Mouse (Mus musculus) bone marrow macrophage, adult 2 months (primary cell): ENCODE results near the gene Pdia3.

Experiments
- CTCF ChIP-seq: IDR thresholded peaks from 2 replicates; pipeline ENCODE4 v1.5.1; 2012; ENCODE audit warnings: low read depth, mild to moderate bottlenecking, low read length, moderate library complexity
- POLR2A ChIP-seq: IDR thresholded peaks from 2 replicates; pipeline ENCODE4 v1.6.1; 2012; ENCODE audit warnings: mild to moderate bottlenecking, low read depth, low read length, borderline replicate concordance

DNA sequence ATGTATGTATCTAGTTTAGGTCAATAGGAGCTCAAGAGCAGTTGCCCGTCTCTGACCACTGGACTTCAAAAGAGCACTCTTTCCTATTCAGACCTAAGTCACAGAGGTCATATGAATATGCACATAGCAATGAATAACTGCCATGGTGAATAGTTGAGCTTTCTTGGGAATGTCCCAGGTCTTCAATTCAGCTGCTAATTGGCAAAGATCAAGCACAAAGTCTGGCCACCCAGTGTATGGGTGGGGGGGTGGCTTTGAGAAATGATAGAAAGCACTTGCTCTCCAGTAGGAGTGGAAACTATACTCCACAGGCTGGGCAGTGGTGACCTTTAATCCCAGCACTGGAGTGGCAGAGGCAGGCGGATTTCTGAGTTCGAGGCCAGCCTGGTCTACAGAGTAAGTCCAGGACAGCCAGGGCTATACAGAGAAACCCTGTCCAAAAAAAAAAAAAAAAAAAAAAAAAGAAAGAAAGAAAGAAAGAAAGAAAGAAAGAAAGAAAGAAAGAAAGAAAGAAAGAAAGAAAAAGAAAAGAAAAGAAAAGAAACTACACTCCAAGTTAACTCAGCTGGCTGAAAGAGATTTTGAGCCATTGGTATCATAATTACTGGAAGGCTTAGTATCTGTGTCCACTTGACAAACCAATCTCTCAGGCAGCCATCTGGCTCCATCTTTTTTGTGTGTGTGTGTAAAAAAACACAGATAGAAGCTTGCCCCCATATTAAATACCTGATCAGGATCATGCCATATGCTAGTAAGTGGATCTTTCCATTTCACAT lies 64.1 kb downstream of the Pdia3 start:
- TF ChIP-seq CTCF, result no peak
- no peak for TF ChIP-seq POLR2A
